Mouse (Mus musculus) C2C12 (cell line): ENCODE data around the gene Rcsd1. TPM values are rescaled to one million over a fixed set of nuclear protein-coding genes. Genes with fewer than 3 reads are reported as not detected.

Experiments used
- H3K27me3 ChIP-seq: one replicate; pipeline ENCODE4 v1.6.1; 2011; ENCODE audit not compliant: control insufficient read depth, insufficient read depth, insufficient read length
- H3K36me3 ChIP-seq: one replicate; pipeline ENCODE4 v1.6.1; 2011; ENCODE audit not compliant: control insufficient read depth, insufficient read depth
- H3K4me3 ChIP-seq: one replicate; pipeline ENCODE4 v1.5.1; 2011; ENCODE audit warnings: mild to moderate bottlenecking, control low read depth; ENCODE audit not compliant: poor library complexity, insufficient read depth, severe bottlenecking
- H3K79me2 ChIP-seq: one replicate; pipeline ENCODE4 v1.6.1; 2011; ENCODE audit not compliant: control insufficient read depth, insufficient read depth
- H3K79me3 ChIP-seq: one replicate; pipeline ENCODE4 v1.6.1; 2011; ENCODE audit warnings: low read depth, control low read depth
- H3ac ChIP-seq: one replicate; pipeline ENCODE3; 2011; ENCODE audit warnings: low read depth; ENCODE audit not compliant: control insufficient read depth, insufficient read length
- CEBPB ChIP-seq: IDR thresholded peaks from one replicate; pipeline ENCODE4 v1.6.1; 2011; ENCODE audit warnings: low read depth, mild to moderate bottlenecking, control low read depth, moderate library complexity
- CTCF ChIP-seq: IDR thresholded peaks from one replicate; pipeline ENCODE4 v1.5.1; 2011; ENCODE audit not compliant: control insufficient read depth, insufficient read depth, insufficient read length
- FOSL1 ChIP-seq: IDR thresholded peaks from one replicate; pipeline ENCODE4 v1.8.0; 2011; ENCODE audit warnings: mild to moderate bottlenecking, low read length; ENCODE audit not compliant: poor library complexity, insufficient read depth, severe bottlenecking
- MAX ChIP-seq: IDR thresholded peaks from one replicate; pipeline ENCODE4 v1.6.1; 2011; ENCODE audit warnings: mild to moderate bottlenecking, control low read depth
- MYOD1 ChIP-seq: IDR thresholded peaks from one replicate; pipeline ENCODE4 v1.6.1; 2011; ENCODE audit warnings: low read depth; ENCODE audit not compliant: control insufficient read depth, insufficient read length
- MYOG ChIP-seq: IDR thresholded peaks from one replicate; pipeline ENCODE4 v1.6.1; 2011; ENCODE audit not compliant: control insufficient read depth, insufficient read length; ENCODE audit errors: extremely low read depth
- USF1 ChIP-seq: IDR thresholded peaks from one replicate; pipeline ENCODE4 v1.6.1; 2011; ENCODE audit warnings: low read depth, mild to moderate bottlenecking, control low read depth, moderate library complexity
- polyA plus RNA-seq: library from polyadenylated mRNA; unstranded; fragments of >200 nt; fragmentation: generic; extraction: Trizol; gene quantifications from one replicate; pipeline ENCODE4 v1.2.1, GENCODE M21; 2012; ENCODE audit warnings: missing spikeins

Gene Rcsd1
- polyA plus RNA-seq, 1 experiment, result 0.05 TPM

- Histone ChIP-seq H3K79me3 (no peaks in the 10 kb centered on the region), H3K36me3 (no peaks in the 10 kb centered on the region), H3ac (no peak overlapping the region), H3K4me3 (no peak overlapping the region), H3K79me2 (no peaks in the 10 kb centered on the region), H3K27me3 (peaks cover 41% of the 10 kb centered on the region)
- TF ChIP-seq FOSL1, result no peak
- no peak for TF ChIP-seq MYOD1
- TF ChIP-seq MAX, result no peak
- TF ChIP-seq CEBPB, result no peak
- no peak for TF ChIP-seq USF1
- no peak for TF ChIP-seq MYOG
- no peak for TF ChIP-seq CTCF
Observed at GRCm38 (mm10) chr1:165666944-165667343, 42.6 kb downstream of the Rcsd1 start.

- Histone ChIP-seq H3K79me3 (no peaks in the 10 kb centered on the region), H3K79me2 (no peaks in the 10 kb centered on the region), H3ac (no peak overlapping the region), H3K27me3 (peaks cover 35% of the 10 kb centered on the region), H3K36me3 (no peaks in the 10 kb centered on the region), H3K4me3 (no peak overlapping the region)
- TF ChIP-seq USF1 (no peak), MAX (no peak), CEBPB (no peak), FOSL1 (no peak), MYOD1 (no peak), MYOG (no peak), CTCF (no peak)
Observed at GRCm38 (mm10) chr1:165665758-165666157, 43.8 kb downstream of the Rcsd1 start.

DNA sequence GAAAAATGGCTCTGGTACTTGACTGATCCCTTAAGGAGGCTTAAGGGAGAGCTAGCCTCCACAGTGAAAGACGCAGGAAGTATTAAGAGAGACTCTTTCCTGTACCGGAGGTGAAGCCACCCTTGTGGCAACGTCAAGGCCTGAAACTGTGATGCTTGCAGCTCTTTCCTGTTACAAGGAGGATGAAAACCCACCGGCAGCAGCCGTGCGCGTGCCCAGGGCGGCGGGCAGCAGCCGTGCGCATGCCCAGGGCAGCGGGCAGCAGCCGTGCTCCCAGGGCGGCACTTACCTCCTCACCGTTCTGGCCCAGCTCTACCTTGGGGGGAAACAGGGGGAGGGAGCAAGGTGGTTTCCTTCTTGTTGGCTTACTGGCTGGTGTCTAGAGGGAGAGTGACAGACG lies 46.3 kb downstream of the Rcsd1 start:
- Histone ChIP-seq H3K4me3 (no peak overlapping the region), H3K27me3 (peaks cover 22% of the 10 kb centered on the region), H3K79me3 (no peaks in the 10 kb centered on the region), H3ac (no peak overlapping the region), H3K36me3 (no peaks in the 10 kb centered on the region), H3K79me2 (no peaks in the 10 kb centered on the region)
- no peak for TF ChIP-seq MYOG
- TF ChIP-seq MYOD1, result no peak
- no peak for TF ChIP-seq MAX
- TF ChIP-seq USF1, result no peak
- no peak for TF ChIP-seq FOSL1
- TF ChIP-seq CTCF, result no peak
- TF ChIP-seq CEBPB, result no peak

- Histone ChIP-seq H3K36me3 (no peaks in the 10 kb centered on the region), H3K4me3 (no peak overlapping the region), H3ac (no peak overlapping the region), H3K27me3 (peaks cover 19% of the 10 kb centered on the region), H3K79me3 (no peaks in the 10 kb centered on the region), H3K79me2 (no peaks in the 10 kb centered on the region)
- TF ChIP-seq MAX, result no peak
- no peak for TF ChIP-seq MYOD1
- no peak for TF ChIP-seq MYOG
- no peak for TF ChIP-seq CEBPB
- TF ChIP-seq CTCF, result no peak
- no peak for TF ChIP-seq FOSL1
- TF ChIP-seq USF1, result no peak
Observed at GRCm38 (mm10) chr1:165662426-165663192, 46.9 kb downstream of the Rcsd1 start.

DNA sequence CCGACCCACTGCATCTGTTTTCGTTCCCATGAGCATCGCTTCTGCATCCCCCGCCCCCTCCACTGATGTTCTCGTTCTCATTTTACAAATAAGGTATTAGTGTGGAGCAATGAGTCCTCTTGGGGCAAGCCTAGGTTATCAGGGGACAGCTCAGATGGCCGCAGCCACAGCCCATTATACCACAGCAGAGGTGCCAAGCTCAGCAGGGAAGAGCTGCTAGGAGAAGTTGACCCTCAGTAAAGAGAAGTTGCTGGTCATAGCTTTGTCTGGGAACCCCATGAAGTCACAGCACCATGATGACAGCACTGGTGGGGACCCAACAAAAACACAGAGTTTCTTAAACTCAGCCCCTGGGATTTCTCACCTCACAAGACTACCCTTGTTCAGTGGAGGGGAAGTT lies 47.8 kb downstream of the Rcsd1 start:
- Histone ChIP-seq H3ac (no peak overlapping the region), H3K79me3 (no peaks in the 10 kb centered on the region), H3K79me2 (no peaks in the 10 kb centered on the region), H3K36me3 (no peaks in the 10 kb centered on the region), H3K4me3 (no peak overlapping the region), H3K27me3 (peaks cover 15% of the 10 kb centered on the region)
- TF ChIP-seq MYOD1, result no peak
- TF ChIP-seq USF1, result no peak
- no peak for TF ChIP-seq FOSL1
- no peak for TF ChIP-seq CEBPB
- TF ChIP-seq MAX, result no peak
- TF ChIP-seq MYOG, result no peak
- no peak for TF ChIP-seq CTCF

DNA sequence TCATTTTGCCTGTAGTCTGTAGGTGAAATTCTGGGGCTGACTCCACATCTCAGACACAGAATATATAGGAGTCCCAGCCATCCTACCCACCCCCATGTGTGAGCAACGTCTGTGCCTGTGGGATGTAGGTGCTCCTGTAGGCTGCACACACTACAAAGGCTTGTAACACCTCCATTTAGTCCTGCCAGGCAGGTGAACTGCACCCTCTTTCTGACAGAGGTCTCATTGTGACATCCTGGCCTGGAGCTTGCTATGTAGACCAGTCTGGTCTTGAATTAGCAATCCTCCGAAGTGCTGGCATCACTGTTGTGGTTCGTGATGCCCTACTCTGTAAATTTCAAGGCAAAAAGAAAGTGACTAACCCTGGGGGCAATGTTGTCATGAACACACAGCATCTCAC lies 48.4 kb downstream of the Rcsd1 start:
- H3K27me3 ChIP-seq, result peaks cover 15% of the 10 kb centered on the region
- TF ChIP-seq CEBPB (no peak), MAX (no peak), MYOD1 (no peak), FOSL1 (no peak)
- H3ac ChIP-seq, result no peak overlapping the region
- no peak overlapping the region for H3K4me3 ChIP-seq
- no peaks in the 10 kb centered on the region for H3K36me3 ChIP-seq
- no peaks in the 10 kb centered on the region for H3K79me2 ChIP-seq
- no peaks in the 10 kb centered on the region for H3K79me3 ChIP-seq
